Mouse (Mus musculus) kidney, adult 2 months (tissue): ENCODE results near the gene Slc25a11. TPM values are rescaled to one million over a fixed set of nuclear protein-coding genes. Genes with fewer than 3 reads are reported as not detected.
A peak's percentile ranks its signal among the peaks of the same experiment; 100 is the strongest.

Experiments used
- DNase-seq: peaks from one replicate; pipeline ENCODE4 v3.0.0; 2021
- H3K27ac ChIP-seq: fragments of 200-500 bp; 2 replicates; pipeline ENCODE4 v1.5.1; 2012; ENCODE audit warnings: low read depth, low read length, control low read depth, inconsistent platforms; ENCODE audit not compliant: insufficient read depth
- H3K27me3 ChIP-seq: fragments of 200-500 bp; replicated peaks from 2 replicates; pipeline ENCODE4 v1.6.1; 2012; ENCODE audit warnings: mild to moderate bottlenecking, moderate library complexity, low read length, inconsistent platforms; ENCODE audit not compliant: control insufficient read depth, insufficient read depth
- H3K36me3 ChIP-seq: fragments of 200-500 bp; 2 replicates; pipeline ENCODE4 v1.6.1; 2012; ENCODE audit warnings: mild to moderate bottlenecking, moderate library complexity, low read length, inconsistent platforms; ENCODE audit not compliant: control insufficient read depth, insufficient read depth
- H3K4me1 ChIP-seq: fragments of 200-500 bp; 2 replicates; pipeline ENCODE4 v1.6.1; 2011; ENCODE audit warnings: low read length; ENCODE audit not compliant: control insufficient read depth, insufficient read depth
- H3K4me3 ChIP-seq: fragments of 200-500 bp; 2 replicates; pipeline ENCODE4 v1.5.1; 2011; ENCODE audit warnings: mild to moderate bottlenecking, low read depth, low read length, control low read depth; ENCODE audit not compliant: insufficient read depth
- CTCF ChIP-seq: fragments of 200-500 bp; conservative IDR thresholded peaks from 2 replicates; pipeline ENCODE4 v1.5.1; 2011; ENCODE audit warnings: low read depth, mild to moderate bottlenecking, control low read depth, low read length, moderate library complexity, mixed read lengths; ENCODE audit not compliant: insufficient read depth, insufficient read length
- POLR2A ChIP-seq: fragments of 200-500 bp; IDR thresholded peaks from one replicate; pipeline ENCODE4 v1.6.1; 2011; ENCODE audit warnings: low read depth, low read length, control low read depth
- WGBS: fragments of 180-500 bp; shearing (Covaris S2); methylation state at CpG from one replicate; pipeline ENCODE4 v1.1.7; 2018; 5-methylcytosine and 5-hydroxymethylcytosine counted together
- polyA plus RNA-seq: library from polyadenylated mRNA; depleted of rRNA; stranded (reverse); fragments of >200 nt; gene quantifications from 2 replicates; pipeline ENCODE4 v1.2.3, GENCODE M21; 2012

Slc25a11 gene
- polyA plus RNA-seq, 1 experiment = 281 TPM

DNA sequence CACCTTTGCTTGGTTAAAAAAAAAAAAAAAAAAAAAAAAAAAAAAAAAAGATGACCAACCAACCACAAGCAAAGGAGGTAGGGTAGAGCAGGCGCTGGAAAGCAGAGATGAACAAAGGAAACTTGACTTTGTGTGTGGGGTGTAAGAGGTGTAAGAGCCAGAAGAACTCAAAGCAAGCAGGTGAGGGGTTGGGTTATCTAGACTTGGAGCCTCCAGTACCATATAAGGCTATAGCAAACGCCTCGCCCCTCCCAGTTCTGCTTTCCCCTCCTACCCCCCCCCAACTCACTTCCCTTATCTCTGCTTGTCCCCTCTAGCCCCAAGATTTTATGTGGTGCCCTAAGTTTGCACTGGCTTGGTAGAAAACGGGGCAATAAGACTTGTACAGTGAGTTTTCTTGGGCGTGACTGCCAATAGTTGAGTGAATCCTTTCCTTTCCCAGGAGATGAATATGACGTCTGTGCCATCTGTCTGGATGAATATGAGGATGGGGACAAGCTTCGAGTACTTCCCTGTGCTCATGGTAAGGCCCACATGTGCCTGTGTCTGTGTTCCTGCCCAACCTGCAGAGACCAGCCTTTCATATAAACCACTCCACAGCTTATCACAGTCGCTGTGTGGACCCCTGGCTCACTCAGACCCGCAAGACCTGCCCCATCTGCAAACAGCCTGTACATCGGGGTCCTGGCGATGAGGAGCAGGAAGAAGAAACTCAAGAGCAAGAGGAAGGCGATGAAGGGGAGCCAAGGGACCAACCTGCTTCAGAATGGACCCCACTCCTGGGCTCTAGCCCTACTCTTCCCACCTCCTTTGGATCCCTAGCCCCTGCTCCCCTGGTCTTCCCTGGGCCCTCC lies 3.3 kb upstream of the Slc25a11 start:
- H3K36me3 ChIP-seq = peaks cover 6% of the 10 kb centered on the region; the same call in 1 of the 2 replicates

DNA sequence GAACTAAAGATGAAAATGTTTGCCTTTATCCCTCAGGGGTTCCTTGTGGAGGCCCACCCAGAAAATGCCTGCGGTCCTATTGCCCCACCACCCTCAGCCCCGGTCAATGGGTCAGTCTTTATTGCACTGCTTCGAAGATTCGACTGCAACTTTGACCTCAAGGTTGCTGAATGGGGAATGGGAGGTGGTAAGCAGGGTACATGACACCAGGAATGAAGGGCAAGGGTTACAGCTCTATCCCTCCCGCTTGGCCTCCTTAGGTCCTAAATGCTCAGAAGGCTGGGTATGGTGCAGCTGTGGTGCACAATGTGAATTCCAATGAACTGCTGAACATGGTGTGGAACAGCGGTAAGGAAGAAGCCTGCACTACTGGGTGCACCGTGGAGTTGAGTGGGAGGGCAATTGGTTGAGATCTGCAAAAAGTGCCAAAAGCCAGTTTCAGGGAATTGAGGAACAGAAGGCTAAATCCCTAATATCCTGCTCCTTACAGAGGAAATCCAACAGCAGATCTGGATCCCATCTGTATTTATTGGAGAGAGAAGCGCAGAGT lies 2.0 kb upstream of the Slc25a11 start:
- H3K27me3 ChIP-seq = no peaks in the 10 kb centered on the region
- 53% methylated on average over 8 of the region's 8 CpGs for WGBS
- TF ChIP-seq POLR2A (no peak), CTCF (no peak)
- peaks cover 10% of the 10 kb centered on the region for H3K36me3 ChIP-seq
- H3K27ac ChIP-seq = no peak overlapping the region
- H3K4me1 ChIP-seq = peaks cover 24% of the 10 kb centered on the region
- H3K4me3 ChIP-seq = no peak overlapping the region
- no peak for DNase-seq

More for the DNA sequence above, 3.3 kb upstream of the Slc25a11 start:
- Histone ChIP-seq H3K4me1 (peaks cover 20% of the 10 kb centered on the region), H3K4me3 (no peak overlapping the region), H3K27ac (no peak overlapping the region), H3K27me3 (no peaks in the 10 kb centered on the region)
- DNase-seq = no peak
- WGBS = 68% methylated on average over 12 of the region's 12 CpGs
- no peak for TF ChIP-seq CTCF
- no peak for TF ChIP-seq POLR2A

DNA sequence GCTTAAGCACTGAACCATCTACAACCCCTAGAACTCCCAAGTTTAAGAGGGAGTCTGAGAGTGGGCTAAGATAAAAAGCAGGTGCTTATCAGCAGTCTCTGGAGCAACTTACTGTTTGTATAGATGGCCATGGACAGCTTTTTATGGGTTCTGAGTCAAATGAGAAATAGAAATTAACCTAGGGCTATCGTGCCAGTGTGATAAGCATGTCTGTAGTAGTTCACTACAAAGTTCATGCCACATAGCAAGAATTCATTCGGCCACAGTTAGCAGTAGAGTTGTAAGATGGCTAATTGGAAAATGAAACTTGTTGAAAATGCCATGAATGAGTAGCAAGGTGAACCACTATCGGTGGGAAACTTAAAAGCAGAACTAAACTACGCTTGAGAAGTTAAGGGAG lies 1.2 kb upstream of the Slc25a11 start:
- Histone ChIP-seq H3K27ac (no peak overlapping the region), H3K27me3 (no peaks in the 10 kb centered on the region), H3K4me1 (peaks cover 24% of the 10 kb centered on the region), H3K4me3 (no peak overlapping the region), H3K36me3 (peaks cover 10% of the 10 kb centered on the region)
- DNase-seq = no peak
- TF ChIP-seq POLR2A (no peak), CTCF (no peak)
- WGBS = 56% methylated on average over 4 of the region's 4 CpGs

DNA sequence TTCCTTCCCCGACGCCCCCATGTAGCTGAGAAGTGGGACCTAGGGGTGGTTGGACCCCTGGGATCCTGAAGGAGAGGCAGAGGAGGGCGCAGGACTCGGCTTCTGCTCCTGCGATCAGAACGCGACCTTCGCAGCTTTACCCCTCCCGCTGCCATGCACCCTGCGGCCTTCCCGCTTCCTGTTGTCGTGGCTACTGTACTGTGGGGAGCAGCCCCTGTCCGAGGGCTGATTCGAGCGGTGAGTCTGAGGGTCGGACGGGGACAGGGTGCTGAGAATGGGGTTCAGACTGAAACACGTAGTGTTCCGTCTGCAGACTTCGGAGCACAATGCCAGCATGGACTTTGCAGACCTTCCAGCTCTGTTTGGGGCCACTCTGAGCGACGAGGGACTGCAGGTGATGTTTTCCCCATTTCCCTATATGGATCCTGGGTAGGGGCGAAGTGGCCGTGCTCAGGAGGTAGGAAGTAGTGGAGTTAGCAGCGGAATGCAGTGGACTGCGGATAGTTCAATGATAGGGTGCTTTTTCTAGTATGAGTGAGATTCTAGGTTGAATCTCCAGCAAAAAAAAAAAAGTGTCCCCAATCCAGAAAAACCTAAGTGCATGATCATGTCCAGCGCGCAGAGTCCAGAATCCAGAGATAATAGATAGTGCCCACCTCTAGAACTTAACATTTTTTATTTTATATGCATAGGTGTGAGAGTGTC lies 589 bp upstream of the Slc25a11 start:
- peaks cover 22% of the 10 kb centered on the region for H3K4me1 ChIP-seq
- peak overlapping the region; percentile 63 for H3K4me3 ChIP-seq
- H3K27ac ChIP-seq = peak overlapping the region; percentile 98
- 2% methylated on average over 28 of the region's 28 CpGs for WGBS
- peak; percentile 38 for DNase-seq
- TF ChIP-seq CTCF (no peak), POLR2A (no peak)
- H3K27me3 ChIP-seq = no peaks in the 10 kb centered on the region
- H3K36me3 ChIP-seq = peaks cover 10% of the 10 kb centered on the region

DNA sequence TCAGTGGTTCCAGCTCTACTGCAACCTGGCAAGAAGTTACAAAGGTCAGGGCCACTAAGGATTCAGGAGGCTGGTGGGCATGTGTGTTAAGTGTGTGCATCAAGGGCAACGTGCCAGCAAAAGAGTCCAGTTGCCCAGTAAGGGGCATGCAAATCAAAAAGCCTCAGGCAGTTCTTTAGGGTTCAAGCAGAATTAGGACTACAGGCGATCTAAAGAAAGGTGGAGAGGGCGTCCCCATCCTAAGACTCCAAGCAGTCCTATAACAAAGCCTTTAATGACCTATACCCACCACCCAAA lies 1.1 kb downstream of the Slc25a11 start:
- H3K36me3 ChIP-seq = peaks cover 10% of the 10 kb centered on the region
- peaks cover 14% of the 10 kb centered on the region for H3K4me1 ChIP-seq
- H3K27me3 ChIP-seq = no peaks in the 10 kb centered on the region
- H3K4me3 ChIP-seq = peak overlapping the region; percentile 75
- no peak for TF ChIP-seq CTCF
- TF ChIP-seq POLR2A = no peak
- H3K27ac ChIP-seq = peak overlapping the region; percentile 94
- WGBS = 4% methylated on average over 3 of the region's 3 CpGs
- DNase-seq = peak; percentile 61

- Histone ChIP-seq H3K4me3 (peak overlapping the region; percentile 75), H3K27me3 (no peaks in the 10 kb centered on the region), H3K36me3 (peaks cover 7% of the 10 kb centered on the region), H3K27ac (peak overlapping the region; percentile 94; the same call in 1 of the 2 replicates), H3K4me1 (peaks cover 14% of the 10 kb centered on the region)
- no peak for DNase-seq
- WGBS = 65% methylated on average over 12 of the region's 12 CpGs
- TF ChIP-seq POLR2A = no peak
- TF ChIP-seq CTCF = no peak
Observed at GRCm38 (mm10) chr11:70645461-70646258, 1.6 kb downstream of the Slc25a11 start.
